Mouse (Mus musculus): ENCODE results near the gene Kmo. TPM values are rescaled to one million over a fixed set of nuclear protein-coding genes. Genes with fewer than 3 reads are reported as not detected.

The Kmo gene
- polyA plus RNA-seq, 1 experiment: not detected

- no peak for TF ChIP-seq GATA1 (IDR thresholded peaks at IDR 0.05; ENCODE audit: borderline replicate concordance, low read length)
- H3K4me1 ChIP-seq: peaks cover 23% of the 10 kb centered on the region
- no peak overlapping the region for H3K4me3 ChIP-seq (replicated peaks)
Observed at GRCm38 (mm10) chr1:175631080-175631479, 10.9 kb downstream of the Kmo start.

GRCm38 (mm10) chr1:175631721-175632221 lies 11.6 kb downstream of the Kmo start:
- no peak for TF ChIP-seq FLI1 (IDR thresholded peaks at IDR 0.05; ENCODE audit: low read length)
- no peak for TF ChIP-seq GATA1 (IDR thresholded peaks at IDR 0.05; ENCODE audit: borderline replicate concordance, low read length)
- no peaks in the 10 kb centered on the region for H3K9me3 ChIP-seq
- no peaks in the 10 kb centered on the region for H3K36me3 ChIP-seq (replicated peaks; ENCODE audit: low read length)
- no peak overlapping the region for H3K4me3 ChIP-seq (replicated peaks)
- no peaks in the 10 kb centered on the region for H3K27me3 ChIP-seq (replicated peaks)
- H3K4me1 ChIP-seq: peaks cover 19% of the 10 kb centered on the region

More at GRCm38 (mm10) chr1:175631080-175631479, 10.9 kb downstream of the Kmo start:
- Histone ChIP-seq H3K27me3 (replicated peaks) (no peaks in the 10 kb centered on the region), H3K36me3 (replicated peaks; ENCODE audit: low read length) (no peaks in the 10 kb centered on the region), H3K9me3 (no peaks in the 10 kb centered on the region)

GRCm38 (mm10) chr1:175632470-175632869 lies 12.3 kb downstream of the Kmo start:
- no peak overlapping the region for H3K4me3 ChIP-seq (replicated peaks)
- peaks cover 13% of the 10 kb centered on the region; the same call in 1 of the 2 replicates for H3K4me1 ChIP-seq
- H3K27me3 ChIP-seq (replicated peaks): no peaks in the 10 kb centered on the region
- TF ChIP-seq FLI1 (IDR thresholded peaks at IDR 0.05; ENCODE audit: low read length) (no peak), GATA1 (IDR thresholded peaks at IDR 0.05; ENCODE audit: borderline replicate concordance, low read length) (no peak)
- no peaks in the 10 kb centered on the region for H3K9me3 ChIP-seq
- no peaks in the 10 kb centered on the region for H3K36me3 ChIP-seq (replicated peaks; ENCODE audit: low read length)

DNA sequence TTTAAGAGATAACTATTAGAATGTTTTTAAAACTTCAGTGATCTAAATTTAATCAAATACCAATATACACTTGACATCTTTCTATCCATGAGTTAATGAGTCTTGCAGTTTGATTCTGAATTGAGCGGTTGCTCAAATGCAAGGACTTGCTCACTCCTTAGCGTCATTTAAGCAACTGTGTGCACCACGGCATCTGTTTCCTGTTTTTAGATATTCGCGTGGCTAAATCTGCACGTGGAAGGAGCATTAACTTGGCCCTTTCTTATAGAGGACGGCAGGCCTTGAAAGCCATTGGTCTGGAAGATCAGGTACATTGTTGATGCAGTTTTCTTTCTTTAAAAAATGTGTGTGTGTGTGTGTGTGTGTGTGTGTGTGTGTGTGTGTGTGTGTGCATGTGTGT lies 17.5 kb downstream of the Kmo start:
- no peak overlapping the region for H3K4me3 ChIP-seq (replicated peaks)
- no peaks in the 10 kb centered on the region for H3K9me3 ChIP-seq
- TF ChIP-seq GATA1 (IDR thresholded peaks at IDR 0.05; ENCODE audit: borderline replicate concordance, low read length) (no peak), FLI1 (IDR thresholded peaks at IDR 0.05; ENCODE audit: low read length) (no peak)
- H3K36me3 ChIP-seq (replicated peaks; ENCODE audit: low read length): no peaks in the 10 kb centered on the region
- peaks cover 3% of the 10 kb centered on the region for H3K4me1 ChIP-seq
- H3K27me3 ChIP-seq (replicated peaks): no peaks in the 10 kb centered on the region

DNA sequence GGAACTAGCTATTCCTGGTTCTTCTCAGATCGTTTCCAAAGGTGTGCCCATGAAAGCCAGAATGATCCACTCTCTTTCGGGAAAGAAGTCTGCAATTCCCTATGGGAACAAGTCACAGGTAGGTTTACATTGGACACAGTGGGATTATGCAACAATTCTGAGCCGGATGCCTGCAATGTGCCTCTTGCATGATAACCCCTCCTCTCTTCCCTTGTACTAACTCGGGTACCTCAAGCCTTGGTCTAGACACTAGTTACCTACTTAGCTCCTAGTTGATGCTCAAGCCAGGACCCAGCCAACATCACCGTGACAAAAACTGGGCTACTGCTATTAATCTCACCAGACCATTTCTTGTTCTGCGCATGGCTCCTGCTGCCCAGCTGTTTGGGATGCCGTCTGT lies 18.9 kb downstream of the Kmo start:
- no peaks in the 10 kb centered on the region for H3K9me3 ChIP-seq
- H3K27me3 ChIP-seq (replicated peaks): no peaks in the 10 kb centered on the region
- no peak for TF ChIP-seq GATA1 (IDR thresholded peaks at IDR 0.05; ENCODE audit: borderline replicate concordance, low read length)
- TF ChIP-seq FLI1 (IDR thresholded peaks at IDR 0.05; ENCODE audit: low read length): no peak
- no peaks in the 10 kb centered on the region for H3K36me3 ChIP-seq (replicated peaks; ENCODE audit: low read length)
- peaks cover 3% of the 10 kb centered on the region for H3K4me1 ChIP-seq
- H3K4me3 ChIP-seq (replicated peaks): no peak overlapping the region

DNA sequence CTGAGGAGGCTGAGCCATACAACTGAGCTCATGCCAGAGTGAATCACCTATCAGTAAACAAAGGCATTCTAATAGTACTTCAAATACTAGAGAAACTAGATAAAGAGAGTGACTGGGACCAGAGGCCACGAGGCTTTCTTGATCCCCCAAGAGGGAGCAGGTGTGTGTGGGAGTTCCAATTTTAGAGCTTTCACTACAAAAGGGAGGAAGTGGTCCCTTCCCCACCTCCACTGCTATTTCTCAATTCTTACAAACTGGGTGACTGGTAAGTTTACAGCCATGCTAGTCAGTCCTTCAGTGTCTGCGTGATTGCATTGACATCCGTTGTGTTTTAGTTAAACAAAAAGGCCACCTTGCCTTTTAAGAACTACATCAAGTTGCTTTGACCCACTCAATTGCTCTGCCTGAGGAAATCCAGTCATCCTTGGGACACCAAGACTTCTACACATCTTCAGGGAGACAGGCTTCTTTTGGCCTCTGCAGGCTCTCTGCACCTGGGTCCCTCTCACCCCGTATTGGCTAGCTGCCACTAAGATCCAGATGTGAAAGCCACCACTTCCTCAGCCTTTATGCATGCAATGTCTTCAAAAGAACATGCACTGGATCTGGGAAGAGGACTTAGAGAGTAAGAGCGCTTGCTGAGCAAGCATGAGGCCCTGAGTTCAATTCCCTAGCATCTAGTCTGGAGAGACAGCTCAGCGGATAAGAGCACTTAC lies 20.4 kb downstream of the Kmo start:
- TF ChIP-seq FLI1 (IDR thresholded peaks at IDR 0.05; ENCODE audit: low read length): no peak
- no peak for TF ChIP-seq GATA1 (IDR thresholded peaks at IDR 0.05; ENCODE audit: borderline replicate concordance, low read length)
- Histone ChIP-seq H3K4me3 (replicated peaks) (no peak overlapping the region), H3K4me1 (peaks cover 3% of the 10 kb centered on the region)

GRCm38 (mm10) chr1:175643496-175644265 lies 23.5 kb downstream of the Kmo start:
- Histone ChIP-seq H3K4me1 (peaks cover 3% of the 10 kb centered on the region), H3K27me3 (replicated peaks) (peaks cover 2% of the 10 kb centered on the region), H3K4me3 (replicated peaks) (no peak overlapping the region), H3K36me3 (replicated peaks; ENCODE audit: low read length) (no peaks in the 10 kb centered on the region), H3K9me3 (no peaks in the 10 kb centered on the region)
- TF ChIP-seq FLI1 (IDR thresholded peaks at IDR 0.05; ENCODE audit: low read length): no peak
- TF ChIP-seq GATA1 (IDR thresholded peaks at IDR 0.05; ENCODE audit: borderline replicate concordance, low read length): no peak

More for the DNA sequence above, 20.4 kb downstream of the Kmo start:
- H3K9me3 ChIP-seq: no peaks in the 10 kb centered on the region
- no peaks in the 10 kb centered on the region for H3K27me3 ChIP-seq (replicated peaks)
- H3K36me3 ChIP-seq (replicated peaks; ENCODE audit: low read length): no peaks in the 10 kb centered on the region

GRCm38 (mm10) chr1:175646952-175647351 lies 26.8 kb downstream of the Kmo start:
- Histone ChIP-seq H3K4me3 (replicated peaks) (no peak overlapping the region), H3K9me3 (no peaks in the 10 kb centered on the region), H3K4me1 (no peaks in the 10 kb centered on the region), H3K36me3 (replicated peaks; ENCODE audit: low read length) (no peaks in the 10 kb centered on the region), H3K27me3 (replicated peaks) (peaks cover 2% of the 10 kb centered on the region)
- TF ChIP-seq GATA1 (IDR thresholded peaks at IDR 0.05; ENCODE audit: borderline replicate concordance, low read length): no peak
- no peak for TF ChIP-seq FLI1 (IDR thresholded peaks at IDR 0.05; ENCODE audit: low read length)

DNA sequence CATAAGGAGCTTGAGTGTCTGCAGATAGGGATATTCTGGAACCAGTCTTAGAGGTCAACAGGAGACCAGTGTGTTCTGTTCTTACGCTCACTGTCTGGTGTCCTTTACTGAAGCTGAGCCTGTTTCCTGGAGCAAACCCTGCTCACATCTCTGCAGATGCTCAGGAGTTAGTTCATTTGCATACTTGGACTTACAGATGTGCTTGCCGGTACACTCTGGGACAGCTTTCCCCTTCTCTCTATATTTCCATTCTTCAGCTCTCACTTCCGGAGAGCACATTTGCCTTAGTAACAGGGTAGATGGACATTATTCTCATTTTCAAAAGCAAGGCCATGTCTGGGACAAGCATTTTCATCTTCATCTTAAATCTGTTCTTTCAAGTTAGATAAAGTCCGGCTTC lies 28.4 kb downstream of the Kmo start:
- Histone ChIP-seq H3K4me1 (no peaks in the 10 kb centered on the region), H3K4me3 (replicated peaks) (no peak overlapping the region), H3K9me3 (0 out of 2 replicates have a peak, but pooled peaks cover 3% of the 10 kb centered on the region), H3K36me3 (replicated peaks; ENCODE audit: low read length) (no peaks in the 10 kb centered on the region), H3K27me3 (replicated peaks) (peaks cover 2% of the 10 kb centered on the region)
- no peak for TF ChIP-seq GATA1 (IDR thresholded peaks at IDR 0.05; ENCODE audit: borderline replicate concordance, low read length)
- TF ChIP-seq FLI1 (IDR thresholded peaks at IDR 0.05; ENCODE audit: low read length): no peak

DNA sequence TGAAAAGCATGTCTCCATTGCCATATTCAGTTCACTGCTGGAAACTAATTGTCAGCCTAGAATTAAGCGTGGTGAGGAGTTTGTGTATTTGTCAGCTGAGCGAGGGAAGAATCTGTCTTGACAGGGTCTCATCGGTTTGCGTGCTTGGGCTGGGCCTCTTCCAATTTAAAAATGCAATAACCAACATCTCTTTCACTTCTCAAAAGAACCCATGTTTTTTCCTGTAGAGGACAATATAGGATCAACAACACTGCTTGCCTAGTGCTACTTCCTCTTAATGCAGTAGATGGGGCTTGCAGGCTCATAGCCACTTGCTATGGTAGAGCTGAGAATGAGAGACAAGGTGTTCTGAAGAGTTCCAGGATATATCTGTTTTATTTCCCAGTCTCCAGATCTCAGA lies 39.7 kb downstream of the Kmo start:
- H3K36me3 ChIP-seq (replicated peaks; ENCODE audit: low read length): no peaks in the 10 kb centered on the region
- H3K9me3 ChIP-seq: no peaks in the 10 kb centered on the region
- TF ChIP-seq GATA1 (IDR thresholded peaks at IDR 0.05; ENCODE audit: borderline replicate concordance, low read length): no peak
- TF ChIP-seq FLI1 (IDR thresholded peaks at IDR 0.05; ENCODE audit: low read length): no peak
- H3K27me3 ChIP-seq (replicated peaks): no peaks in the 10 kb centered on the region
- no peaks in the 10 kb centered on the region for H3K4me1 ChIP-seq
- no peak overlapping the region for H3K4me3 ChIP-seq (replicated peaks)

Measured in megakaryocyte, embryonic 14.5 days (primary cell).